Mouse (Mus musculus) gastrocnemius, adult 2 months (tissue): ENCODE results near the gene Kifap3. TPM values are rescaled to one million over a fixed set of nuclear protein-coding genes. Genes with fewer than 3 reads are reported as not detected.

Experiments
- DNase-seq: peaks from one replicate; pipeline ENCODE4 v3.0.0; 2022
- H3K27ac ChIP-seq: fragments of 200-600 bp; 2 replicates; pipeline ENCODE4 v1.8.1; 2022; ENCODE audit warnings: mild to moderate bottlenecking
- H3K4me3 ChIP-seq: fragments of 200-600 bp; 2 replicates; pipeline ENCODE4 v1.8.1; 2022; ENCODE audit warnings: mild to moderate bottlenecking, moderate library complexity
- CTCF ChIP-seq: fragments of 200-600 bp; IDR thresholded peaks from 2 replicates; pipeline ENCODE4 v1.8.1; 2022; ENCODE audit warnings: antibody characterized with exemption, mild to moderate bottlenecking, moderate library complexity
- intact Hi-C: fragments of 180-260 bp; cut with DNase I; formaldehyde crosslinking; loops from one replicate; pipeline ENCODE4 v1.15.1; 2025
- total RNA-seq, 2 experiments: library from RNA; stranded (reverse); gene quantifications; 2 replicates each; pipeline ENCODE4 v1.2.3; 2021

Gene Kifap3
- total RNA-seq, 2 experiments from 2014 or later = 20.6 to 21.9 TPM

- DNase-seq = no peak
- Histone ChIP-seq H3K27ac (no peak overlapping the region), H3K4me3 (no peak overlapping the region)
- intact Hi-C loops = no loop called here
- TF ChIP-seq CTCF = no peak
Observed at GRCm38 (mm10) chr1:163840555-163840954, 61.2 kb downstream of the Kifap3 start.

GRCm38 (mm10) chr1:163842238-163842637 is 62.9 kb downstream of the Kifap3 start:
- TF ChIP-seq CTCF = peak; percentile 49
- H3K27ac ChIP-seq = no peak overlapping the region
- intact Hi-C loops = no loop called here
- no peak for DNase-seq
- no peak overlapping the region for H3K4me3 ChIP-seq

DNA sequence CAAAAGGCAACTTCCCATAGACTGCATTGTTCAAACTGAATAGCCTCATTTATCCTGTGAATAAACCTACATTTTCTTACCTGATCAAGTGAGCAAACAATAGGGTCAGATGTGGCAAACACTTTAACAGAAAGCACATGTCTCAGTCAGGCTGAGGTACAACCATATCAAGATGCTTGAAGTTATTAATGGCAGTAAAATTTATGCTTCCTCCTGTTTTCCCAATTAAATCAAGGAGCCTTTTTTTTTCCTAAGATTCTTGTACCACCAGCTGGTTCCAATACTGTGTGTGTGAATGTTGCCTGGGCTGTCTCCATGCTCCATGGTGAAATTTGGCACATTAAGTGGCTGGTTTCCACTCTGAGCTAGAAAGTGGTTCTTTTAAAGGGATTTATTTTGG is 64.5 kb downstream of the Kifap3 start:
- TF ChIP-seq CTCF = no peak
- intact Hi-C loops = no loop called here
- Histone ChIP-seq H3K27ac (no peak overlapping the region), H3K4me3 (no peak overlapping the region)
- DNase-seq = no peak

- no peak overlapping the region for H3K4me3 ChIP-seq
- no peak for DNase-seq
- no peak for TF ChIP-seq CTCF
- intact Hi-C loops = no loop called here
- H3K27ac ChIP-seq = no peak overlapping the region
Observed at GRCm38 (mm10) chr1:163852884-163853560, 73.6 kb downstream of the Kifap3 start.

DNA sequence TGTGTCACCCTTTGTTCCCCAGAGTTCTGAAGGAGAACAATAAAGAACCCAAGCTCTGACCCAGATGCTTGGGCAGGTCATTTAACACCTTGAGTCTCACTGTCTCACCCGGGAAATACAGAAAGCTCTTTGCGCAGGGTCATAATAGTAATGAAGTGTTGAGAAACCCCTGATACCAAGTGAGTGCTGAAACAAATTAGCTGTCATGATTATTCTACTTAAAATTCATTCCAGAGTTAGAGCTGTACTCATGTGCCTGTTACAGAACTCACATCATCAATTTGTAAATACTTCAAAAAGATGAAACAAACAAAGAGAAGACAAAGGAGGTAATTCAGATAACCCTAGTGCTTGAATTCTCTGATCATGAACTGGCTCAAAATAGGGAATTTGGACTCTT is 79.0 kb downstream of the Kifap3 start:
- intact Hi-C loops = no loop called here
- no peak for TF ChIP-seq CTCF
- H3K27ac ChIP-seq = no peak overlapping the region
- H3K4me3 ChIP-seq = no peak overlapping the region
- DNase-seq = no peak

DNA sequence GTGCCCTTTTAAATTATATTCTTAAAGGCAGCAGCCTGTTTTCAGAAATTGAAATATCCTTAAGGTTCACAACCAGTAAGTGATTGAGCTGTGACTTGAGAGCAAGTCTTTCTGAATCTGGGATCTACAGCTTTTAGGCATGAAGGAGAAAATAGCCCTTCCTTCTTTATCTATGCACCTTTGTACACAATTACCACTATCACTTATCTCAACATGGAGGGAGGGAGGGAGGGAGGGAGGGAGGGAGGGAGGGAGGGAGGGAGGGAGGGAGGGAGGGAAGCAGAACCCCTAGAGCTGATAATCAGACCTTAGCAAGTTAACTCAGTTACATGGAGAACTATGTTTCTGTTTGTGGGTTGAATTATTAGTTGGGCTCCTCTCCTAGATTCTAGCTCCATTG is 82.2 kb downstream of the Kifap3 start:
- TF ChIP-seq CTCF = no peak
- no peak overlapping the region for H3K4me3 ChIP-seq
- H3K27ac ChIP-seq = no peak overlapping the region
- intact Hi-C loops = no loop called here
- no peak for DNase-seq

- no peak overlapping the region for H3K4me3 ChIP-seq
- no peak overlapping the region for H3K27ac ChIP-seq
- intact Hi-C loops = no loop called here
- TF ChIP-seq CTCF = no peak
- no peak for DNase-seq
Observed at GRCm38 (mm10) chr1:163873158-163873557, 93.8 kb downstream of the Kifap3 start.

DNA sequence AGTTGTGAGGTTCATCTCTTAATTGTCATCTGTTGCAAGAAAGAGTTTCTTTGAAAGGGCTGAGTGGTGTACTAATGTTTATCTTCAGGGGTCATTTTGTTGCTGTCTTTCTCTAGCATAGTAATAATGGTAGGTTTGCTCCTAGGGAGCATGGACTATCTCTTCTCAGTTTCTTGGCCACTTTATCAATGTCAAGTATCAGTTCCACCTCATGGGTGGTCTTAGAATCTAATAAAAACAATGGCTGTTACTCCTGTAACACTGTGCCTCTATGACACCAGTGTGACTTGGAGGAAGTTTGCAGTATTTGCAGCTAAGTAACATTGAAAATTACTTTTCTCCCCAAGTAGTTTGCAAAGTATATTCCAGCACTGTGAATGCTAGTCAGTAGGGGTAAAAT is 110.2 kb downstream of the Kifap3 start:
- H3K4me3 ChIP-seq = no peak overlapping the region
- TF ChIP-seq CTCF = no peak
- H3K27ac ChIP-seq = no peak overlapping the region
- intact Hi-C loops = no loop called here
- no peak for DNase-seq

DNA sequence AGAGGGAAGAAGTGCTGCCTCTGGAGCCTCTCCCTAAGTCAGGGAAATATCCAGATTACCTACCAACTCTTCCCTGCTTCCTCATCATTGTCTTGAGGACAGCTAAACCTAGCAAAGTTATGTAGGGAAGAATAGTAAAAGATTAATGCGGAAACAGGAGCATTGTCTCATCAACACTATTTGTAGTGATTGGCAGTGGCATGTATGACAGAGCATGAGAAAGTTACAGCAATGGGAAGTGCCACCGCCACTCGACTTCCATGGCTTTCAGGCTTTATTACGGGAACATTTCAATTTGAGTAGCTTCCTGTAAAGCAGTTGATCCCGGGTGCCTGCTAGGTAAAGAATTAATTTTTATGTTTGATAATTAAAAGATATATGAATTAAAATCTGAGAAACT is 113.9 kb downstream of the Kifap3 start:
- intact Hi-C loops = no loop called here
- no peak for TF ChIP-seq CTCF
- peak overlapping the region; percentile 50 for H3K27ac ChIP-seq
- no peak overlapping the region; the same call in 1 of the 2 replicates for H3K4me3 ChIP-seq
- DNase-seq = no peak

DNA sequence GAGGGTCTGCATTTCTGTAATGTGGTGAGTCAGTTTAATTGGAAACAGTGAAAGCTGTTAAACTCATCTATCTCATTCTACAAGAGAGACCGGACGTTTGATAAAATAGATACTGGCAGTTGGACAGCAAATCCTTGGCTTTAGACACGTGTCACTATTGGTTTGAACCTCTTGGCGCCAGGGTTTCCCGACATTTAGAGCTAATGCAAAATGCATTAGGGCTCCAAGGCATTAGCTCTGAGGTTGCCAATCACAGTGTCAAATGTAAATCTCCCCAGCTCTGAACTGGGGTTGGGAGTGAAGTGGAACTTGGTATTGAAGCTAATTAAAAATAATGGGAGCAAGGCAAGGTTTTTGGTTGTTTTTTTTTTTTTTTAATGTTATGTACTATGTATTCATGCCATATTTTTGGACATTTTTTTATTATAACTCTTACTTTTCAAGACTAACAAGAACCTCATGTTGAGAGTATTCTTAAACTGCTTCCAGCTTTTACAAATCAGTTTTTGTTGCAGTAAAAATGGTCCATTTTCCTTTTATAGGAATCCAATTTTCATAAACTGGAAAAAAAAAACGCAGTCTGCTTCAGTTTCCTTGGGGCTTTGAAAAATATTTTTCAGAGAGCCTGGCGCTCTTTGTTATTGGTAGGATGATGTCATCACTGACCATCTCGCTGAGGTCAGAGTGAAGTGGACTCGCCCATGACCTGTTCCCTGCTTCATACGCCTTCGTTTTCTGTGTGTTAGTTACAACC is 114.6 kb downstream of the Kifap3 start:
- TF ChIP-seq CTCF = no peak
- intact Hi-C loops = no loop called here
- no peak for DNase-seq
- Histone ChIP-seq H3K27ac (peak overlapping the region; percentile 51), H3K4me3 (no peak overlapping the region; the same call in 1 of the 2 replicates)

GRCm38 (mm10) chr1:163898291-163898764 is 118.9 kb downstream of the Kifap3 start:
- H3K4me3 ChIP-seq = peak overlapping the region; percentile 21
- no peak for TF ChIP-seq CTCF
- H3K27ac ChIP-seq = peak overlapping the region; percentile 62
- no peak for DNase-seq
- intact Hi-C loops = no loop called here

DNA sequence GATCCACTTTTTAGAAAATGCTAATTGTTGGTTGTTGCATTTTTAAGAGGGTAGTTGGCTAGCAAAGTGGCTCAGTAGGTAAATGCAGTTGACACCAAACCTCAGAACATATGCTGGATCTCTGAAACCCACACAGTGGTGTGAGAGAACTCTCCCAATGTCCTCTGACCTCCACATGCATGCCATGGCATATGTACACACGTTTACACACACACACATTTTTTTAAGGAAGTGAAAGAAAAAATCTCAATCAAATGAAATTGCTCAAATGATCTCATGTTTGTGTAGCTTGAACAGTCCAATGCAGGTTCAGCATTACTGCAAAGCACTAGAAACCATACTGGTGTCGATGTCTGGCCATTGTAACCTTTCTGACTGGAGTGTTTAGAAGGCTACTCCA is 120.2 kb downstream of the Kifap3 start:
- Histone ChIP-seq H3K27ac (no peak overlapping the region), H3K4me3 (no peak overlapping the region)
- TF ChIP-seq CTCF = no peak
- intact Hi-C loops = no loop called here
- DNase-seq = no peak

- H3K27ac ChIP-seq = no peak overlapping the region
- TF ChIP-seq CTCF = no peak
- intact Hi-C loops = loop anchor here (10.0 kb wide), 2 partner anchors 595 to 805 kb away; no protein-coding TSS in a partner anchor
- H3K4me3 ChIP-seq = no peak overlapping the region
- no peak for DNase-seq
Observed at GRCm38 (mm10) chr1:163900168-163900567, 120.8 kb downstream of the Kifap3 start.
